Mouse (Mus musculus) lung, embryonic 14.5 days (tissue): ENCODE results near the gene Bsx. TPM values are rescaled to one million over a fixed set of nuclear protein-coding genes. Genes with fewer than 3 reads are reported as not detected.

Experiments
- ATAC-seq: fragments of 200-750 bp; cut with Nextera tagmentation; 2 replicates; pipeline ENCODE4 v1.8.0; 2017; ENCODE audit warnings: mild to moderate bottlenecking, moderate TSS enrichment, moderate library complexity; ENCODE audit not compliant: insufficient read depth
- DNase-seq: peaks from one replicate; pipeline ENCODE4 v3.0.0-alpha.2; 2015
- H3K27ac ChIP-seq: fragments of 300-500 bp; sonication (generic); 2 replicates; pipeline ENCODE4 v1.5.1; 2014; ENCODE audit warnings: low read depth, mild to moderate bottlenecking, moderate library complexity
- H3K27me3 ChIP-seq: fragments of 300-500 bp; sonication (generic); 2 replicates; pipeline ENCODE4 v1.6.1; 2014; ENCODE audit warnings: low read length, control low read depth; ENCODE audit not compliant: insufficient read depth
- H3K36me3 ChIP-seq: fragments of 300-500 bp; sonication (generic); 2 replicates; pipeline ENCODE4 v1.6.1; 2014; ENCODE audit warnings: control low read depth; ENCODE audit not compliant: insufficient read depth
- H3K4me1 ChIP-seq: fragments of 300-500 bp; sonication (generic); 2 replicates; pipeline ENCODE4 v1.6.1; 2014; ENCODE audit warnings: antibody characterized with exemption, control low read depth; ENCODE audit not compliant: insufficient read depth
- H3K4me2 ChIP-seq: fragments of 300-500 bp; sonication (generic); 2 replicates; pipeline ENCODE4 v1.6.1; 2014; ENCODE audit warnings: mild to moderate bottlenecking
- H3K4me3 ChIP-seq: fragments of 300-500 bp; sonication (generic); 2 replicates; pipeline ENCODE4 v1.5.1; 2014; ENCODE audit warnings: low read depth, low read length
- H3K9ac ChIP-seq: fragments of 300-500 bp; sonication (generic); 2 replicates; pipeline ENCODE4 v1.6.1; 2014
- H3K9me3 ChIP-seq: fragments of 300-500 bp; sonication (generic); 2 replicates; pipeline ENCODE4 v1.6.1; 2016; ENCODE audit warnings: low read depth, low read length, control low read depth
- CTCF ChIP-seq: IDR thresholded peaks from 2 replicates; pipeline ENCODE4 v1.5.1; 2016; ENCODE audit warnings: antibody characterized with exemption, low read depth
- WGBS: fragments of 180-500 bp; shearing (Covaris S2); extraction: QIAGEN DNeasy Blood & Tissue Kit; methylation state at CpG from one replicate; pipeline ENCODE4 v1.1.7; 2014; 5-methylcytosine and 5-hydroxymethylcytosine counted together
- polyA plus RNA-seq: library from polyadenylated mRNA; unstranded; fragments of >200 nt; fragmentation: Nextera tagmentation; extraction: Ambion mirVana; gene quantifications from 2 replicates; pipeline ENCODE4 v1.2.1, GENCODE M21; 2014

Gene Bsx
- polyA plus RNA-seq, 1 experiment from 2014 or later = not detected

DNA sequence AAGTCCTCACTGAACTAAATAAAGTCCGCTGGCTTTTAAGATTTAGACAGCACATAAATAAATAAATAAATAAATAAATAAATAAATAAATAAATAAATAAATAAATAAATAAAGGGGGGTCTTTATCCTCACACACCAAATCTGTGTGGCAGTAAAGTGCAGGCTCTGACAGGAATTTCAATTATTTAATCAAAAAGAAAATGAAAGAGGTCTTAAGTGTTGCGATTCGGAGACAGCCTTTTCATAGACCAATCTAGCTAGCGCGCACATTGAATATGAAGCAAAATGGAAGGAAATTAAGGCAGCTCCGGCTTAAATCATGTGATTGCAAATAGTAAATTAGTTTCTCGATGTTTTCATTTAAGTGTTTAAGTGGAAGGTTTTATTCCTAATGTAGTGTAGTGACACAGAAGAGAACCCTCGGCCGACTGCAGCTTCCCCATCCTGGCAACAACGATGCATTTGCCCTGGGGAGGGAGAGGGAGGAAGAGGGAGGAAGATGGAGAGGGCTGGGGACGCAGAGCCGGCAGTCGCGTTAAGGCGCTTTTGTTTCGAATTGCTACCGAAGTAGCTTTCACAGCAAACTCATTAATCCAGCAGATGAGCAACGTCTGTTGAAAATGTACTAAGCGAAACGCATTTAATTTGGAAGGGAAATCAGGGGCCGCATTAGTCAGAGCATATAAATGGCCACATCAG, 15.3 kb upstream of the Bsx start:
- no peak for ATAC-seq
- Histone ChIP-seq H3K4me2 (peak overlapping the region; percentile 62), H3K9me3 (no peaks in the 10 kb centered on the region), H3K4me1 (no peaks in the 10 kb centered on the region), H3K9ac (no peak overlapping the region), H3K27ac (no peak overlapping the region), H3K4me3 (peak overlapping the region; percentile 27), H3K27me3 (peaks cover 15% of the 10 kb centered on the region; the same call in 1 of the 2 replicates), H3K36me3 (no peaks in the 10 kb centered on the region)
- no peak for TF ChIP-seq CTCF
- DNase-seq = peak; percentile 49
- WGBS = 9% methylated on average over 21 of the region's 21 CpGs

DNA sequence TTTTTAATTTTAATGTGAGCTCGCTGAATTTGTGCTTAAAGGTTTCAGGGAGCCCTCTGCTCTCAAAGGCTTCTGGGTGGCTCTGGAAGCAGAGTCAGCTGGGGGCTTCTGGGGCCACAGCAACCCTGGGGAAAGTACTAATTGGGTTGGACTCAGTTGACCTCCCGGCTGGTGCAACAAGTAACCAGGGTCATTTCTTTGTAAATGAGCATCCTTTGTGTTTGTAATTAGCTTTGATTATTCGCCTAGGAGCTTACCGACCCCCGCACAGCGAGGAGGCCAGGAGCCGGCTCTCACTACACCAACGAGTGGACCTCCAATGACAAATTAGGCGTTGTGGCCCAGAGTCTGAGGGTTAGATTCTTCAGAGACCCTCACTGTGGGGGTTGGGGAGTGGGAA, 14.7 kb upstream of the Bsx start:
- no peak for TF ChIP-seq CTCF
- ATAC-seq = no peak
- H3K4me3 ChIP-seq = peak overlapping the region; percentile 27; the same call in 1 of the 2 replicates
- no peak overlapping the region for H3K27ac ChIP-seq
- H3K36me3 ChIP-seq = no peaks in the 10 kb centered on the region
- WGBS = 4% methylated on average over 9 of the region's 9 CpGs
- H3K4me1 ChIP-seq = no peaks in the 10 kb centered on the region
- peak overlapping the region; percentile 62 for H3K4me2 ChIP-seq
- H3K9ac ChIP-seq = no peak overlapping the region
- no peak for DNase-seq
- no peaks in the 10 kb centered on the region for H3K9me3 ChIP-seq
- peaks cover 15% of the 10 kb centered on the region; the same call in 1 of the 2 replicates for H3K27me3 ChIP-seq

DNA sequence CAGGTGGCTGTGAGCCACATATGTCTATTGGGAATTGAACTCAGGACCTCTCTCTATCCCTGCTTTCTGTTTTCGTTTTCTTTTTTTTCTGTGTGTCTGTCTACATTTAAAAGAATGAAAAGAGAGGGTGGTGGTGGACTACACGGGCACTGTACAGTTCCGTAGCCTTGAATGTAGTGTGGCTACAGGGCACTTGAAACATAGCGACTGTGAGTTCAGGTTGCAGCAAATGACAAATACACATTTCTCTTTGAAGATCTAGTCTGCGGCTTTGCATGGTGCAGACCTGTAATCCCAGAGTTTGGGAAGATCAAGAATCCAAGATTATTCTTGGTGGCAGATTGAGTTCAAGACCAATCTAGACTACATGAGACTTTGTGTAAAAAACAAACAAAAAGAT, 3.6 kb upstream of the Bsx start:
- H3K4me1 ChIP-seq = no peaks in the 10 kb centered on the region
- H3K4me3 ChIP-seq = no peak overlapping the region
- H3K27me3 ChIP-seq = peaks cover 57% of the 10 kb centered on the region
- DNase-seq (no peak), ATAC-seq (no peak)
- no peak for TF ChIP-seq CTCF
- no peaks in the 10 kb centered on the region for H3K36me3 ChIP-seq
- no peak overlapping the region for H3K27ac ChIP-seq
- no peak overlapping the region for H3K4me2 ChIP-seq
- H3K9me3 ChIP-seq = no peaks in the 10 kb centered on the region
- 70% methylated on average over 5 of the region's 5 CpGs for WGBS
- no peak overlapping the region for H3K9ac ChIP-seq

DNA sequence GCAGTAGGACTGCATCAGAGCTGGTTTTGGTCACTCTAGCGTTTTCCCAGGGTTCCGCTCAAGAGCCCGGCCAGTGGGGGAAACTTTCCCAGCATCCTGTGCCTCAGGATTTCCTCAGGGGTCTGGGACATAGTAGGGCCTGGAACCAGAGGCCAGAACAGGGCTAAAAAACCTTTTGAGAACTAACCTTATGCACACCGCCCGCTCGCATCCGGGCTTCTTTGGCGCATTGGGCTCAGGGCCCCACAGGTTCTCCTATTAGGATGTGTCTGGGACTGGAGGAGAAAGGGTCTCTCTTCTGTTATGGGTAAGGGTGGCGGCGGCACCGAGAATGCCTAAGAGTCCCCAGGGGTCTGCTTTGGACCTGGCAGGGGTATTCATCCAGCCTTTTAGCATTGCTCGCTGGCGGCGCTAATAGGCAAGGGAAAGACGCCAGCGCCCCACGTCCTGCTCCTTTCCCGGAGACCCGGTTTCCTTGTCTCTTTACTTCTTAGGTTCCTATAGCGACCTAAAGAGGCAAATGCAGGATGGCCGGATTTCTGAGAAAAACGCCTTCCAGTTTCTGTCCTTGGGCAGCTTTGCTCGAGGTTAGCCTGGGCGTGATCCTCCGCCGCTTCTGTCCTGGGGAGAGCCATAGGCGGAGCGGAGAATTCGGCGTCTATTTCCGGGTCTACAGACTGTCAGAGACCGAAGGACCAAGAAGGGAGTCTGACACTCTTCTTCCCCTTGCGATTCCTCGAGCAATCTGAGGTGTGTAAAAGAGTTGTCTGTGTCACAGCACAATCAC, 2.4 kb upstream of the Bsx start:
- Histone ChIP-seq H3K27me3 (peaks cover 69% of the 10 kb centered on the region), H3K9me3 (no peaks in the 10 kb centered on the region), H3K4me2 (0 out of 2 replicates have a peak overlapping the region, but pooled peaks have one; percentile 18), H3K9ac (no peak overlapping the region), H3K27ac (no peak overlapping the region), H3K36me3 (no peaks in the 10 kb centered on the region), H3K4me3 (no peak overlapping the region), H3K4me1 (no peaks in the 10 kb centered on the region)
- TF ChIP-seq CTCF = no peak
- DNase-seq (no peak), ATAC-seq (no peak)
- 2% methylated on average over 34 of the region's 34 CpGs for WGBS

DNA sequence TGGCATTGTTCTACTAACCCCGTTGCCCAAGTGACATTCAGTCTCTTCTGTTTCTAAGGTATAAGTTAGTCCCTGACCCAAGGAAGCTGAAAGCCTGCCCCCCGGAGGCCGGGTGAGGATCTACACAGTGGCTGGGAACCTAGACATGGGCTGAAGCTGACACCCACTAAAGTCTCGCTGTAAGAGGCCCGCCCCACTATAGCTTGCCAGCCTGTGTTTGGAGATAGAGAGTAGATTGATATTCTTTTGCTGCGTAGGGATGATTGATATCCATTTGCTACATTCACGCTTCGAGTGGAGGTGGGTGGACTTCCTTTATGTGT, 1.8 kb upstream of the Bsx start:
- DNase-seq = no peak
- 9% methylated on average over 8 of the region's 8 CpGs for WGBS
- Histone ChIP-seq H3K27ac (no peak overlapping the region), H3K4me1 (no peaks in the 10 kb centered on the region), H3K27me3 (peaks cover 73% of the 10 kb centered on the region), H3K4me3 (no peak overlapping the region), H3K36me3 (no peaks in the 10 kb centered on the region), H3K9ac (no peak overlapping the region), H3K9me3 (no peaks in the 10 kb centered on the region), H3K4me2 (no peak overlapping the region)
- no peak for ATAC-seq
- no peak for TF ChIP-seq CTCF

DNA sequence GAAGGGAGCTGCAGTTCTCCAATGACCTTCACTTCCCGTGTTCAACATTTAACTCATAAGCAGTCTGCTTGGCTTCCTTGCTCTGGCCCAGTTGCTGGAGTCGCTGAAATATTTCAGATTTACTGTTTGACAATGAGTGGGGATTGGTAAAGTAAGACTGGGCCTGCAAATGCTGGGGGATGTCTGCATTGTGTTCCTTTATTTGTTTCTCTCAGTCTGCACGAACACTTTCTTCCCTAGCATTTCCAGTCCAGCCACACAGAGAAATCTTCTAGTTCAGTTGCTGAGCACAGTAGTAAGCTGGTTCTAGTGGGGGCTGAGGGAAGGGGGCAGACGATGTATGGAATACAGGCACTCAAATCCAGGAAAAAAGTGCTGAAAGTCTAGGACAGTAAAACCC, 1.0 kb downstream of the Bsx start:
- TF ChIP-seq CTCF = no peak
- ATAC-seq (no peak), DNase-seq (no peak)
- 11% methylated on average over 4 of the region's 4 CpGs for WGBS
- no peak overlapping the region for H3K4me3 ChIP-seq
- peaks cover 96% of the 10 kb centered on the region for H3K27me3 ChIP-seq
- H3K9me3 ChIP-seq = no peaks in the 10 kb centered on the region
- no peak overlapping the region for H3K4me2 ChIP-seq
- H3K27ac ChIP-seq = no peak overlapping the region
- H3K4me1 ChIP-seq = no peaks in the 10 kb centered on the region
- H3K36me3 ChIP-seq = no peaks in the 10 kb centered on the region
- no peak overlapping the region for H3K9ac ChIP-seq

DNA sequence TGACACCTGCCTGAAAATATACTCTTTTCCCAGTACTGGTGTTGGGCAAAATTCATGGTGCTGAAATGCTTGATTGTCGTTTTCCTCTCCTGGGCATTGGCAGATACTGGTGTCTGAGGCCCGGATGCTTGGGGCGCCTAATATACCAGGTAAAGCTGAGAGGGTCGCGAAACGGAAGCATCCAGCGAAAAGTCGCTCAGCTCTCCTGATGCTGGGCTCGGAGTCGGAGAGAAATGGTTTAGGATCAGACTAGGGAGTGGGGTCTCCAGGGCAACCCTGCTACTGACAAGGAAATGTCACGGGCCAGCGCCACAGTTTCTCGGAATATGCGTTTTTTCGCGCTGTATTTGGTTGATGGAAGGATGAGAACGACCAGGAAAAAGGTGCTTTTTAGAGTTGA, 1.5 kb downstream of the Bsx start:
- Histone ChIP-seq H3K27ac (no peak overlapping the region), H3K27me3 (peaks cover 97% of the 10 kb centered on the region), H3K9ac (no peak overlapping the region), H3K9me3 (no peaks in the 10 kb centered on the region), H3K4me3 (no peak overlapping the region), H3K4me2 (no peak overlapping the region), H3K4me1 (no peaks in the 10 kb centered on the region), H3K36me3 (no peaks in the 10 kb centered on the region)
- DNase-seq (no peak), ATAC-seq (no peak)
- WGBS = 2% methylated on average over 17 of the region's 17 CpGs
- no peak for TF ChIP-seq CTCF
